Mouse (Mus musculus): Measurements from ENCODE around the gene Ctsz.

GRCm38 (mm10) chr2:174472818-174473549 lies 34.1 kb upstream of the Ctsz start, which contains the start of gene Prelid3b:
- no peak for TF ChIP-seq CTCF (IDR thresholded peaks at IDR 0.05; ENCODE audit: borderline replicate concordance, insufficient read depth, low read length)
- peak; percentile 84 for TF ChIP-seq POLR2A (IDR thresholded peaks at IDR 0.05; ENCODE audit: low read depth, low read length)

Measured in embryonic fibroblast, embryonic 13.5 days (primary cell).